Mouse (Mus musculus): Measurements from ENCODE around the gene Col4a5. TPM values are rescaled to one million over a fixed set of nuclear protein-coding genes. Genes with fewer than 3 reads are reported as not detected.

Col4a5 gene
- total RNA-seq (2017) = 0.10 TPM in 1 of 3 replicates, not detected in the others

GRCm38 (mm10) chrX:141475110-141475509 lies at the start of gene Col4a5:
Gene Col4a5, plus strand, starts transcription at chrX:141475385.
- no peak for ATAC-seq (replicated peaks; ENCODE audit: insufficient number of reproducible peaks, low FRiP score, low TSS enrichment, poor library complexity, severe bottlenecking)

- ATAC-seq (replicated peaks; ENCODE audit: insufficient number of reproducible peaks, low FRiP score, low TSS enrichment, poor library complexity, severe bottlenecking) = no peak
These were observed 38.4 kb upstream of the Col4a5 start for GRCm38 (mm10) chrX:141436780-141437179.

GRCm38 (mm10) chrX:141439423-141439822 lies 35.8 kb upstream of the Col4a5 start:
- no peak for ATAC-seq (replicated peaks; ENCODE audit: insufficient number of reproducible peaks, low FRiP score, low TSS enrichment, poor library complexity, severe bottlenecking)

GRCm38 (mm10) chrX:141447936-141448335 lies 27.2 kb upstream of the Col4a5 start:
- ATAC-seq (replicated peaks; ENCODE audit: insufficient number of reproducible peaks, low FRiP score, low TSS enrichment, poor library complexity, severe bottlenecking) = no peak

DNA sequence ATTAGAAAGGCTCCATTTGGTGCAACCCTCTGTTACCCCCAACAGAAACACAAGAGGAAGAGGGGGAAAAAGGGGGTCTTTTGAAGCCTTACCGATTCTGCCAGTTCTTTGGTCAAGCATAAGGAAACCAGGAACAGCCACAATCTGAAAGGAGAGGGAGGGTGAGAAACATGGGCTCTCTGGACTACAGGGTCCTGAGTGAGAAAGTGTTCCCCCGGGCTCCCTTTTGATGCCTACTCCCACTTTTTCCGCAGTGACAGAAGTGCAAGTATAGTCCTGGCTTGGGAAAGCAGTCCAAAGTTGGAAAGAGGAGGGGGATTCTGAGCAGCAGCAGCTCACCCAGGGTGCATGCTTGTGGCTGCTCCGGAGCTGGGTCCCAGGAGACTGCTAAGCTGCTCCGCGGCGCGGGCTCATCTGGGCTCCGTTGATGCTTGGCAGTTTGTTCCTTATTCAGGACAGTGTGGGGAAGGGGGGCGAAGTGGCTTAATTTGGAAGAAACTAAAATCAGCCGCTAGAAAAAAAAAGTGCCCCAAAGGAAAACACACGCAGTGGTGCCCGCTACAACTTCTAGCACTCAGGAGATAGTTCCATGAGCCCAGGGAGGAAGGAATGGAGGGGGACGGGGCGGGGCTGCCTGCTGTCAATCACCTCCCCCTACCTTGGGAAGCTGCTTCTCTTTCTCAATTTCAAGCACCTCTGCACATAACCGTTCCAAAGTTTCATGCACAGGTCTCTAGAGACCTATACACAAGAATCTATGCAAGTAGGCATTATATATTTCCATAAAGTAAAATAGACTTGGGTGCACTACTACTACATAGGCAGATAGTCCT lies 1.5 kb upstream of the Col4a5 start, which contains the start of gene Col4a6:
Gene Col4a6 (minus strand): TSS at position 607 of the 833 bp plus-strand sequence.
- no peak for ATAC-seq (replicated peaks; ENCODE audit: insufficient number of reproducible peaks, low FRiP score, low TSS enrichment, poor library complexity, severe bottlenecking)

DNA sequence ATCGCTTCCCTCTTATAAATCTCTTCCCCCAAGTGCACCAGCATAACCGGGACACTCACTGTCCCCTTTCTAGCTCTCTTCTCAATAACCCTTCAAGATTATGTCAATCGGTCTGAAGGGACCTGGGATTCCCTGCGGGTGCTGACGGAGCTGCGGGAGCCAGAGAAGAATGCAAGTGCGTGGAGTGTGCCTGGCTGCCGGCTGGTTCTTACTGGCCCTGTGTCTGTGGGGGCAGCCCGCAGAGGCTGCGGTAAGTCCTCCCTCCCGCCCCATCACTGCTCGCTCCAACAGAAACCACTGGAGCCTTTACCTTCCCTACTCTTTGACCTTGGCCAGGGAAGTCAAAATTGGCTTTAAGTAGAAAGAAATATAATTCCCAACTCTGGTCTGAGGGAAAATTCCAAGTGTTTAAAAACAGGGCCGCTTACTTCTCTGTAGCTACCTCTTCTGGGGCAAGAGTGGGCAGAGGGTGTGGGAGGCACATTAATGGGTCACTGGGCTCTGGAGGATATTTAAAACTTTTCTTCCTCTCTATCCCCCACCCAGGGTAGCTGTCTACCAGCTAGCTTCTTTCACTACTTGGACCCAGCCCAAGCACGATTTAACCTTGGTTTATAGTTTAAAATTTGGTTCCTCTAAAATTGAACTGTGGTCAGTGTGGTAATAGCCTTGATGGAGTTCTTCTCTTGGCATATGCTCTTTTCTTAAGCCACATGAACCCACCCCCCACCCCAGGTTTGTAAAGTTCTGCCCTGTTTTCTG lies 562 bp downstream of the Col4a5 start:
- no peak for ATAC-seq (replicated peaks; ENCODE audit: insufficient number of reproducible peaks, low FRiP score, low TSS enrichment, poor library complexity, severe bottlenecking)

GRCm38 (mm10) chrX:141494545-141494944 lies 19.4 kb downstream of the Col4a5 start:
- ATAC-seq (replicated peaks; ENCODE audit: insufficient number of reproducible peaks, low FRiP score, low TSS enrichment, poor library complexity, severe bottlenecking) = no peak

GRCm38 (mm10) chrX:141503125-141503524 lies 27.9 kb downstream of the Col4a5 start:
- no peak for ATAC-seq (replicated peaks; ENCODE audit: insufficient number of reproducible peaks, low FRiP score, low TSS enrichment, poor library complexity, severe bottlenecking)

DNA sequence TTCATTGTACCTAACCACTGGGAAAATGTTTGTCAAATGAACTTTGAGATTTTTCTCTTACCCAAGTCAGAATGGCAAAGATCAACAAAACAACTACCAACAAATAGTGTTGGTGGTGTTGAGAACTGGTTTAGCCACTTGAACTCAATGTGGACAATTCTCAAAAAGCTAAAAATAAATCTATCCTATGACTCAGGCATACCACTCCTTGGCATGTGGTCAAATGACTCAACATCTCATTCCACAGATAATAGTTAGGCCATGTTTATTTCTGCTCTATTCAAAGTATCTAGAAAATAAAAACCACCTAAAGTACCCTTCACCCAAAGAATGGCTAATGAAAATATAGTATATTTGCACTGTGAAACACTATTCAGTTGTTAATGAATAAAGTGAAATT lies 58.3 kb downstream of the Col4a5 start:
- ATAC-seq (replicated peaks; ENCODE audit: insufficient number of reproducible peaks, low FRiP score, low TSS enrichment, poor library complexity, severe bottlenecking) = no peak

GRCm38 (mm10) chrX:141547471-141547870 lies 72.3 kb downstream of the Col4a5 start:
- no peak for ATAC-seq (replicated peaks; ENCODE audit: insufficient number of reproducible peaks, low FRiP score, low TSS enrichment, poor library complexity, severe bottlenecking)

GRCm38 (mm10) chrX:141590242-141590641 lies 115.1 kb downstream of the Col4a5 start:
- no peak for ATAC-seq (replicated peaks; ENCODE audit: insufficient number of reproducible peaks, low FRiP score, low TSS enrichment, poor library complexity, severe bottlenecking)

DNA sequence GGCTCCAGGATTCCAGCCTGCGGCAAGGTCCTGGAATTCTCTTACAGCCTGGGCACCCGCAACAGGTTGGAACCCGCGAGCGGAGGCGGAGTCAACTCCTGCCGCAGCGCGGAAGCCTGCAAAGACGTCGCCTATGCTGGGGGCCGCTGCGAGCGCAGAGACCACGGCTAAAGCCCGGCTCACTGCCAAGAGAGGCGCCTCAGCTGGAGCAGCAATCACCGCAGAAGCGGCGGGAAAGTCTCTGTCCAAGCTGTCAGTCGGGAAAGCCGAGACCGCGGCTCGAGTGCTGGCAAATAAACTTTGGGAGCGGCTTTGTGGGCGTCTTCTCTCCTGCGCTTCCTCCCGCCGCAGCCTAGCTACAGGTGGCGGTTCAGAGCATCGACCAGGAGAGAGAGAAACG lies 246.5 kb downstream of the Col4a5 start:
- ATAC-seq (replicated peaks; ENCODE audit: insufficient number of reproducible peaks, low FRiP score, low TSS enrichment, poor library complexity, severe bottlenecking) = no peak

GRCm38 (mm10) chrX:141723936-141724335 lies 248.8 kb downstream of the Col4a5 start:
- ATAC-seq (replicated peaks; ENCODE audit: insufficient number of reproducible peaks, low FRiP score, low TSS enrichment, poor library complexity, severe bottlenecking) = no peak

GRCm38 (mm10) chrX:141724391-141724891 lies 249.3 kb downstream of the Col4a5 start:
- no peak for ATAC-seq (replicated peaks; ENCODE audit: insufficient number of reproducible peaks, low FRiP score, low TSS enrichment, poor library complexity, severe bottlenecking)

GRCm38 (mm10) chrX:141724937-141725918 lies 250.0 kb downstream of the Col4a5 start, which contains the start of gene Irs4:
Gene Irs4, minus strand, starts transcription at chrX:141725263.
- ATAC-seq (replicated peaks; ENCODE audit: insufficient number of reproducible peaks, low FRiP score, low TSS enrichment, poor library complexity, severe bottlenecking) = no peak

- no peak for ATAC-seq (replicated peaks; ENCODE audit: insufficient number of reproducible peaks, low FRiP score, low TSS enrichment, poor library complexity, severe bottlenecking)
These were observed 254.4 kb downstream of the Col4a5 start for GRCm38 (mm10) chrX:141729570-141729969.

All from monocyte, adult 5-6 weeks (primary cell).